Mouse (Mus musculus) limb, embryonic 14.5 days (tissue): ENCODE measurements around the gene Slmap. TPM values are rescaled to one million over a fixed set of nuclear protein-coding genes. Genes with fewer than 3 reads are reported as not detected.
"Not testable (repeated sequence)": the region's sequence is repeated elsewhere in the genome, so short reads cannot be mapped to it uniquely, and the experiment has no call there.

Experiments
- ATAC-seq: fragments of 200-750 bp; cut with Nextera tagmentation; 2 replicates; pipeline ENCODE4 v1.8.0; 2017; ENCODE audit warnings: low read depth, moderate number of reproducible peaks, moderate TSS enrichment; ENCODE audit not compliant: low FRiP score
- DNase-seq: peaks from one replicate; pipeline ENCODE4 v3.0.0-alpha.2; 2015; ENCODE audit warnings: low spot score
- H3K27ac ChIP-seq: fragments of 300-500 bp; sonication (generic); replicated peaks from 2 replicates; pipeline ENCODE4 v1.5.1; 2014; ENCODE audit warnings: low read depth, mild to moderate bottlenecking, low read length, moderate library complexity, mixed read lengths
- H3K27me3 ChIP-seq: fragments of 300-500 bp; sonication (generic); 2 replicates; pipeline ENCODE4 v1.6.1; 2014; ENCODE audit warnings: low read length, mixed read lengths; ENCODE audit not compliant: control insufficient read depth, insufficient read depth
- H3K36me3 ChIP-seq: fragments of 300-500 bp; sonication (generic); 2 replicates; pipeline ENCODE4 v1.6.1; 2014; ENCODE audit warnings: mild to moderate bottlenecking, low read length, moderate library complexity, mixed read lengths; ENCODE audit not compliant: control insufficient read depth, insufficient read depth
- H3K4me1 ChIP-seq: fragments of 300-500 bp; sonication (generic); 2 replicates; pipeline ENCODE4 v1.6.1; 2014; ENCODE audit warnings: antibody characterized with exemption, low read length, mixed read lengths; ENCODE audit not compliant: control insufficient read depth, insufficient read depth
- H3K4me2 ChIP-seq: fragments of 300-500 bp; sonication (generic); replicated peaks from 2 replicates; pipeline ENCODE4 v1.6.1; 2014; ENCODE audit warnings: low read depth, mild to moderate bottlenecking, low read length, moderate library complexity; ENCODE audit not compliant: severe bottlenecking
- H3K4me3 ChIP-seq: fragments of 300-500 bp; sonication (generic); replicated peaks from 2 replicates; pipeline ENCODE4 v1.5.1; 2014; ENCODE audit warnings: low read length
- H3K9ac ChIP-seq: fragments of 300-500 bp; sonication (generic); 2 replicates; pipeline ENCODE4 v1.6.1; 2014; ENCODE audit warnings: mild to moderate bottlenecking, low read depth, low read length, moderate library complexity; ENCODE audit not compliant: severe bottlenecking
- H3K9me3 ChIP-seq: fragments of 300-500 bp; sonication (generic); 2 replicates; pipeline ENCODE4 v1.6.1; 2016; ENCODE audit warnings: low read length; ENCODE audit not compliant: control insufficient read depth
- POLR2A ChIP-seq: fragments of 200-500 bp; IDR thresholded peaks from 2 replicates; pipeline ENCODE4 v1.8.0; 2012; ENCODE audit warnings: inconsistent platforms, mild to moderate bottlenecking, moderate library complexity, borderline replicate concordance; ENCODE audit not compliant: insufficient read depth, insufficient read length; ENCODE audit errors: extremely low read depth
- WGBS: fragments of 180-500 bp; shearing (Covaris S2); extraction: QIAGEN DNeasy Blood & Tissue Kit; methylation state at CpG from one replicate; pipeline ENCODE4 v1.1.7; 2014; 5-methylcytosine and 5-hydroxymethylcytosine counted together
- polyA plus RNA-seq, 2 experiments: library from polyadenylated mRNA; depleted of rRNA in 1 of 2; stranded (reverse) in 1 of 2; unstranded in 1 of 2; fragments of >200 nt; fragmentation: Nextera tagmentation in 1 of 2; extraction: Ambion mirVana in 1 of 2; gene quantifications; 2 replicates each; pipeline versions ENCODE4 v1.2.1 to v1.2.3; 2012 to 2014

Slmap gene
- polyA plus RNA-seq, 2 experiments, result 25.4 to 27.0 TPM

GRCm38 (mm10) chr14:26413581-26413980 is 121.2 kb downstream of the Slmap start:
- Histone ChIP-seq H3K9ac (no peak overlapping the region), H3K27ac (no peak overlapping the region), H3K4me2 (no peak overlapping the region), H3K27me3 (no peaks in the 10 kb centered on the region), H3K4me3 (no peak overlapping the region), H3K4me1 (no peaks in the 10 kb centered on the region), H3K9me3 (no peaks in the 10 kb centered on the region), H3K36me3 (peaks cover 30% of the 10 kb centered on the region)
- WGBS, result 93% methylated on average over 1 of the region's 1 CpGs
- TF ChIP-seq POLR2A, result no peak
- DNase-seq (no peak), ATAC-seq (no peak)

- WGBS, result 93% methylated on average over 7 of the region's 7 CpGs
- Histone ChIP-seq H3K9me3 (no peaks in the 10 kb centered on the region), H3K4me2 (no peak overlapping the region), H3K4me3 (no peak overlapping the region), H3K27me3 (no peaks in the 10 kb centered on the region), H3K27ac (no peak overlapping the region), H3K9ac (no peak overlapping the region), H3K4me1 (no peaks in the 10 kb centered on the region), H3K36me3 (no peaks in the 10 kb centered on the region)
- DNase-seq, result no peak
- no peak for ATAC-seq
- TF ChIP-seq POLR2A, result no peak
Measured at GRCm38 (mm10) chr14:26406746-26407145, 128.0 kb downstream of the Slmap start.

- H3K36me3 ChIP-seq, result no peaks in the 10 kb centered on the region
- no peak for TF ChIP-seq POLR2A
- no peak overlapping the region for H3K4me3 ChIP-seq
- no peaks in the 10 kb centered on the region for H3K27me3 ChIP-seq
- H3K4me1 ChIP-seq, result no peaks in the 10 kb centered on the region
- DNase-seq (no peak), ATAC-seq (no peak)
- 91% methylated on average over 7 of the region's 7 CpGs for WGBS
- no peak overlapping the region for H3K9ac ChIP-seq
- H3K27ac ChIP-seq, result no peak overlapping the region
- H3K9me3 ChIP-seq, result no peaks in the 10 kb centered on the region
- H3K4me2 ChIP-seq, result no peak overlapping the region
Measured at GRCm38 (mm10) chr14:26398508-26399160, 136.1 kb downstream of the Slmap start.

GRCm38 (mm10) chr14:26391866-26392265 is 142.9 kb downstream of the Slmap start:
- H3K4me1 ChIP-seq, result no peaks in the 10 kb centered on the region
- DNase-seq (no peak), ATAC-seq (no peak)
- no peaks in the 10 kb centered on the region for H3K27me3 ChIP-seq
- 92% methylated on average over 13 of the region's 13 CpGs for WGBS
- no peak overlapping the region for H3K4me2 ChIP-seq
- H3K27ac ChIP-seq, result no peak overlapping the region
- no peak overlapping the region for H3K9ac ChIP-seq
- H3K36me3 ChIP-seq, result no peaks in the 10 kb centered on the region
- H3K9me3 ChIP-seq, result no peaks in the 10 kb centered on the region
- no peak overlapping the region for H3K4me3 ChIP-seq
- no peak for TF ChIP-seq POLR2A

- not testable (repeated sequence) for H3K9ac ChIP-seq, ATAC-seq, H3K9me3 ChIP-seq, DNase-seq, H3K4me1 ChIP-seq, H3K4me3 ChIP-seq, H3K36me3 ChIP-seq, H3K4me2 ChIP-seq, H3K27me3 ChIP-seq, H3K27ac ChIP-seq
- WGBS, result 93% methylated on average over 2 of the region's 2 CpGs
Measured at GRCm38 (mm10) chr14:26388961-26389360, 145.8 kb downstream of the Slmap start.

GRCm38 (mm10) chr14:26386999-26387398 is 147.7 kb downstream of the Slmap start:
- H3K4me2 ChIP-seq, H3K27me3 ChIP-seq, H3K9me3 ChIP-seq, ATAC-seq, H3K4me3 ChIP-seq, DNase-seq, H3K9ac ChIP-seq, H3K27ac ChIP-seq, H3K4me1 ChIP-seq, H3K36me3 ChIP-seq: not testable (repeated sequence)
- WGBS, result 61% methylated on average over 3 of the region's 5 CpGs

GRCm38 (mm10) chr14:26385659-26386058 is 149.1 kb downstream of the Slmap start:
- not testable (repeated sequence) for H3K9me3 ChIP-seq, H3K4me2 ChIP-seq, H3K4me3 ChIP-seq, DNase-seq, H3K36me3 ChIP-seq, H3K4me1 ChIP-seq, H3K27me3 ChIP-seq, H3K27ac ChIP-seq, H3K9ac ChIP-seq, ATAC-seq
- 98% methylated on average over 2 of the region's 2 CpGs for WGBS
